Mouse (Mus musculus): ENCODE measurements around the gene Cln6. TPM values are rescaled to one million over a fixed set of nuclear protein-coding genes. Genes with fewer than 3 reads are reported as not detected.
"Not testable (repeated sequence)": the region's sequence is repeated elsewhere in the genome, so short reads cannot be mapped to it uniquely, and the experiment has no call there.

Cln6 gene
- polyA plus RNA-seq, 1 experiment from 2014 or later, result 17.3 TPM

- Histone ChIP-seq H3K4me3 (ENCODE audit: low read depth, low read length) (no peak overlapping the region), H3K27ac (replicated peaks; ENCODE audit: low read depth, low read length) (no peak overlapping the region), H3K9me3 (ENCODE audit: control insufficient read depth, low read length) (no peaks in the 10 kb centered on the region), H3K36me3 (ENCODE audit: control insufficient read depth, insufficient read depth, low read length) (no peaks in the 10 kb centered on the region), H3K4me1 (ENCODE audit: control insufficient read depth, insufficient read depth, low read length) (no peaks in the 10 kb centered on the region), H3K27me3 (ENCODE audit: control insufficient read depth, insufficient read depth, low read length) (no peaks in the 10 kb centered on the region), H3K4me2 (ENCODE audit: low read depth, severe bottlenecking) (no peak overlapping the region), H3K9ac (ENCODE audit: low read length) (no peak overlapping the region)
- DNase-seq (ENCODE audit: low spot score) (no peak), ATAC-seq (ENCODE audit: insufficient number of reproducible peaks, low FRiP score, low TSS enrichment, low read depth) (no peak)
- 95% methylated on average over 2 of the region's 2 CpGs for WGBS
Observed at GRCm38 (mm10) chr9:62814751-62815150, 23.8 kb upstream of the Cln6 start.

- Histone ChIP-seq H3K4me1 (ENCODE audit: control insufficient read depth, insufficient read depth, low read length) (no peaks in the 10 kb centered on the region), H3K4me3 (ENCODE audit: low read depth, low read length) (no peak overlapping the region), H3K9me3 (ENCODE audit: control insufficient read depth, low read length) (no peaks in the 10 kb centered on the region), H3K27ac (replicated peaks; ENCODE audit: low read depth, low read length) (no peak overlapping the region), H3K4me2 (ENCODE audit: low read depth, severe bottlenecking) (no peak overlapping the region), H3K27me3 (ENCODE audit: control insufficient read depth, insufficient read depth, low read length) (no peaks in the 10 kb centered on the region), H3K36me3 (ENCODE audit: control insufficient read depth, insufficient read depth, low read length) (no peaks in the 10 kb centered on the region), H3K9ac (ENCODE audit: low read length) (no peak overlapping the region)
- 82% methylated on average over 9 of the region's 9 CpGs for WGBS
- no peak for DNase-seq (ENCODE audit: low spot score)
- ATAC-seq (ENCODE audit: insufficient number of reproducible peaks, low FRiP score, low TSS enrichment, low read depth), result no peak
Observed at GRCm38 (mm10) chr9:62816323-62817098, 22.1 kb upstream of the Cln6 start.

GRCm38 (mm10) chr9:62817099-62817571 is 21.4 kb upstream of the Cln6 start:
- no peak overlapping the region for H3K27ac ChIP-seq (replicated peaks; ENCODE audit: low read depth, low read length)
- H3K9ac ChIP-seq (ENCODE audit: low read length), result no peak overlapping the region
- no peak for ATAC-seq (ENCODE audit: insufficient number of reproducible peaks, low FRiP score, low TSS enrichment, low read depth)
- H3K4me3 ChIP-seq (ENCODE audit: low read depth, low read length), result no peak overlapping the region
- no peaks in the 10 kb centered on the region for H3K27me3 ChIP-seq (ENCODE audit: control insufficient read depth, insufficient read depth, low read length)
- no peaks in the 10 kb centered on the region for H3K36me3 ChIP-seq (ENCODE audit: control insufficient read depth, insufficient read depth, low read length)
- no peaks in the 10 kb centered on the region for H3K9me3 ChIP-seq (ENCODE audit: control insufficient read depth, low read length)
- no peak overlapping the region for H3K4me2 ChIP-seq (ENCODE audit: low read depth, severe bottlenecking)
- H3K4me1 ChIP-seq (ENCODE audit: control insufficient read depth, insufficient read depth, low read length), result no peaks in the 10 kb centered on the region
- no peak for DNase-seq (ENCODE audit: low spot score)
- 76% methylated on average over 12 of the region's 12 CpGs for WGBS

GRCm38 (mm10) chr9:62817828-62818614 is 20.6 kb upstream of the Cln6 start:
- ATAC-seq (ENCODE audit: insufficient number of reproducible peaks, low FRiP score, low TSS enrichment, low read depth) (no peak), DNase-seq (ENCODE audit: low spot score) (no peak)
- Histone ChIP-seq H3K27ac (replicated peaks; ENCODE audit: low read depth, low read length) (no peak overlapping the region), H3K27me3 (ENCODE audit: control insufficient read depth, insufficient read depth, low read length) (no peaks in the 10 kb centered on the region), H3K36me3 (ENCODE audit: control insufficient read depth, insufficient read depth, low read length) (no peaks in the 10 kb centered on the region), H3K4me3 (ENCODE audit: low read depth, low read length) (no peak overlapping the region), H3K4me1 (ENCODE audit: control insufficient read depth, insufficient read depth, low read length) (no peaks in the 10 kb centered on the region), H3K9me3 (ENCODE audit: control insufficient read depth, low read length) (no peaks in the 10 kb centered on the region), H3K4me2 (ENCODE audit: low read depth, severe bottlenecking) (no peak overlapping the region), H3K9ac (ENCODE audit: low read length) (no peak overlapping the region)
- WGBS, result 80% methylated on average over 4 of the region's 4 CpGs

GRCm38 (mm10) chr9:62819494-62819893 is 19.1 kb upstream of the Cln6 start:
- Histone ChIP-seq H3K27me3 (ENCODE audit: control insufficient read depth, insufficient read depth, low read length) (no peaks in the 10 kb centered on the region), H3K9me3 (ENCODE audit: control insufficient read depth, low read length) (no peaks in the 10 kb centered on the region), H3K27ac (replicated peaks; ENCODE audit: low read depth, low read length) (no peak overlapping the region), H3K9ac (ENCODE audit: low read length) (no peak overlapping the region), H3K4me2 (ENCODE audit: low read depth, severe bottlenecking) (no peak overlapping the region), H3K4me3 (ENCODE audit: low read depth, low read length) (no peak overlapping the region), H3K36me3 (ENCODE audit: control insufficient read depth, insufficient read depth, low read length) (no peaks in the 10 kb centered on the region), H3K4me1 (ENCODE audit: control insufficient read depth, insufficient read depth, low read length) (no peaks in the 10 kb centered on the region)
- WGBS, result 87% methylated on average over 3 of the region's 3 CpGs
- DNase-seq (ENCODE audit: low spot score) (no peak), ATAC-seq (ENCODE audit: insufficient number of reproducible peaks, low FRiP score, low TSS enrichment, low read depth) (no peak)

GRCm38 (mm10) chr9:62819910-62820309 is 18.7 kb upstream of the Cln6 start:
- H3K4me2 ChIP-seq (ENCODE audit: low read depth, severe bottlenecking); ATAC-seq (ENCODE audit: insufficient number of reproducible peaks, low FRiP score, low TSS enrichment, low read depth): not testable (repeated sequence)
- 78% methylated on average over 6 of the region's 6 CpGs for WGBS

GRCm38 (mm10) chr9:62820829-62821228 is 17.8 kb upstream of the Cln6 start:
- H3K9me3 ChIP-seq (ENCODE audit: control insufficient read depth, low read length), result no peaks in the 10 kb centered on the region
- H3K27ac ChIP-seq (replicated peaks; ENCODE audit: low read depth, low read length), result no peak overlapping the region
- no peak for DNase-seq (ENCODE audit: low spot score)
- no peaks in the 10 kb centered on the region for H3K36me3 ChIP-seq (ENCODE audit: control insufficient read depth, insufficient read depth, low read length)
- no peaks in the 10 kb centered on the region for H3K27me3 ChIP-seq (ENCODE audit: control insufficient read depth, insufficient read depth, low read length)
- ATAC-seq (ENCODE audit: insufficient number of reproducible peaks, low FRiP score, low TSS enrichment, low read depth), result no peak
- no peak overlapping the region for H3K4me3 ChIP-seq (ENCODE audit: low read depth, low read length)
- WGBS, result 78% methylated on average over 6 of the region's 6 CpGs
- H3K9ac ChIP-seq (ENCODE audit: low read length), result no peak overlapping the region
- peaks cover 5% of the 10 kb centered on the region for H3K4me1 ChIP-seq (ENCODE audit: control insufficient read depth, insufficient read depth, low read length)
- no peak overlapping the region for H3K4me2 ChIP-seq (ENCODE audit: low read depth, severe bottlenecking)

More at GRCm38 (mm10) chr9:62819910-62820309, 18.7 kb upstream of the Cln6 start:
- H3K4me3 ChIP-seq (ENCODE audit: low read depth, low read length); H3K27me3 ChIP-seq (ENCODE audit: control insufficient read depth, insufficient read depth, low read length); H3K9me3 ChIP-seq (ENCODE audit: control insufficient read depth, low read length); H3K27ac ChIP-seq (replicated peaks; ENCODE audit: low read depth, low read length); H3K36me3 ChIP-seq (ENCODE audit: control insufficient read depth, insufficient read depth, low read length); H3K9ac ChIP-seq (ENCODE audit: low read length); H3K4me1 ChIP-seq (ENCODE audit: control insufficient read depth, insufficient read depth, low read length); DNase-seq (ENCODE audit: low spot score): not testable (repeated sequence)

GRCm38 (mm10) chr9:62821811-62822210 is 16.8 kb upstream of the Cln6 start:
- 92% methylated on average over 7 of the region's 7 CpGs for WGBS
- no peak overlapping the region for H3K27ac ChIP-seq (replicated peaks; ENCODE audit: low read depth, low read length)
- no peaks in the 10 kb centered on the region for H3K9me3 ChIP-seq (ENCODE audit: control insufficient read depth, low read length)
- ATAC-seq (ENCODE audit: insufficient number of reproducible peaks, low FRiP score, low TSS enrichment, low read depth) (no peak), DNase-seq (ENCODE audit: low spot score) (no peak)
- H3K9ac ChIP-seq (ENCODE audit: low read length), result no peak overlapping the region
- no peaks in the 10 kb centered on the region for H3K27me3 ChIP-seq (ENCODE audit: control insufficient read depth, insufficient read depth, low read length)
- no peaks in the 10 kb centered on the region for H3K36me3 ChIP-seq (ENCODE audit: control insufficient read depth, insufficient read depth, low read length)
- H3K4me1 ChIP-seq (ENCODE audit: control insufficient read depth, insufficient read depth, low read length), result peaks cover 14% of the 10 kb centered on the region
- H3K4me3 ChIP-seq (ENCODE audit: low read depth, low read length), result no peak overlapping the region
- H3K4me2 ChIP-seq (ENCODE audit: low read depth, severe bottlenecking), result no peak overlapping the region

All from limb, embryonic 11.5 days (tissue).